Mouse (Mus musculus): ENCODE results near the gene Olfm1.

DNA sequence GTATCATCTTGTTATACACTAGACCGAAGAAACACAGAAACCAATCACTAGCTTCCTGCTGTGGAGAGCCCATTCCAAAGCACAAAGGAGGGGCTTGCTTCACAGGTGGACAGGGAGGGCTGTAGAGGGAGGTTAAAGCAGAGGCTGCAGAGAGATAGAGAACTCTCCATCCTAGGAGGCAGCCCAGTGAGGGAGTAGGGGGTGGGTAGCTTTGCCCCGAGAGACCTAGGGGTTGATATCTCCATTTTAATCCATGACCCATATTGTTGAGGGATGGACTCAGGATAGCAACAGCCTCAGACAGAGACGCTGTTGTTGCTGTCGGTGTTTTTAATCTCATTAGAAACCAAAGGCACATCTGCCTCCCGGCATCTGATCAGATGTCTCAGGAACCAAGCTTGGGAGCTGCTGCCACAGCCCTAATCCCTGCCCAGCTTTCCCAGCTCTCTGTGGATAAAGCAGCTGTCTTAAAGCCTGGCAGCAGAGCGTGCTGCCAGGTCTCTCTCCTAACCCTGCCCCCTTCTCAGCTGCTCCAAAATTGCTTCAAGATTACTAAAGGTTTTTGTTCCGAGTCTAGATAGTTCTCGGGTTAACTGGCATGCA lies 34.9 kb downstream of the Olfm1 start:
- TF ChIP-seq POLR2A (IDR thresholded peaks at IDR 0.05; ENCODE audit: insufficient read depth, low read depth, low read length): no peak
- no peak for TF ChIP-seq CTCF (IDR thresholded peaks at IDR 0.05; ENCODE audit: insufficient read depth, low read depth, low read length)
